Mouse (Mus musculus): ENCODE measurements around the gene Adprm.

DNA sequence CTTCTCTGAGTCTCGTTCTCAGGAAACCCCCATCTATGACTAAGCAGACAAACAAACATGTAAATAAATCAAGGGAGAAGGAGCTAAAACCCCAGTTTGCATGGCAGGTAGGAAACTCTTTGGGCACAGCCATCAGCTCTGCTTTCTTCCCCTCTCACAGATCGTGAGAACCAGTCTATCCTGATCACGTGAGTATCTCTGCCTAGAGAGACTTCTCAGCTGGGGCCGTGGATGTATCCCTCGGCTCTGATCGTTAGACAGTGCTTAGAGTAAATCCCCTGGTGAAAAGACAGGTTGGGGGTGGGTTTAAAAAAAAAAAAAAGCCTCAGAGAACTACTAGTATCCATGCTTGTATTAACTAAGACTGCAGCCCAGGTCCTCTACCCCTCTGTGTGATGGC, 30.8 kb upstream of the Adprm start:
- no peak for TF ChIP-seq CTCF (IDR thresholded peaks at IDR 0.05; ENCODE audit: low read depth)
- no peak for TF ChIP-seq EP300 (optimal IDR thresholded peaks at IDR 0.05)

Data from stomach, postnatal 0 days (tissue).